Mouse (Mus musculus): ENCODE data around the gene Dio2.

Dio2 gene

DNA sequence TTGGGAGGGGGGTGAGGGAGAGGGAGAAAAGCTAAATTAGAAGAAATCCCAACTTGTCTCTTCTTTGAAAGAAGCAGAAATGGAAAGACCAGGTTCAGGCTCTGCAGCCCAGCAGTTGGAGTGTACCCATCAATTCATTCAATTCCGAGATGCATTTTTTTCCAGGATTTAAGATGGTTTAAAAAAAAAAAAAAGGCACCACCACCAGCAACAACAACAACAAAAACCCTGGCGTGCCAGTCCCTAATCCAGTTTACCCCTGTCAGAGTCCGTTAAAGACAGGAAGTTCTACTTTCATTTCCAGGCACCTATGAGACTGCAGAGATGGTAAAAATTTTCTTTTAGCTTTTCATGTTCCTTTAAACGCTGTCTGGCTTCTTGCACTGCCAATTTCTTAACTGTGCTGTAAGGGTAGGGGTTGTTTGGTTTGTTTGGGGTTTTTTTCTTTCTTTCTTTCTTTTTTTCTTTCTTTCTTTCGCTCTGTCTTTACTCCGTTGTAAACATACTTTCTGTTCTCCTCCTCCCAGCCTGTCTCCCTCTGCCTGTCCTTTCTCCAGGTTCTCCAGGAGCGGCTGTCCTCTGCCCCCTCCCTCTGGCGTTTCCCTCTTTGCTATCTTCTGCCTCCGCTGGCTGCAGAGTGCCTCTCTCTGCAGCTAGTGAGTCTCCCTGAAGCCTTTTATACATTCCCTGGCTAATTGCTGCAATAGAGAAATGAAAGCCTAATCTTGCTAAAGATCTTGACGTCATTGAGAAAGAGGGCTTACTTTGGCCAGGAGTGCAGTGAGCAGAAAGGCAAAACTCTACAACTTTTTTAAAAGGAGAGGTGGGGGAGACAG lies at the start of gene Dio2:
TSS of gene Dio2 (minus strand) at position 51 of the 836 bp plus-strand sequence.
- in situ Hi-C loops (cut with MboI, MseI): no loop called here

DNA sequence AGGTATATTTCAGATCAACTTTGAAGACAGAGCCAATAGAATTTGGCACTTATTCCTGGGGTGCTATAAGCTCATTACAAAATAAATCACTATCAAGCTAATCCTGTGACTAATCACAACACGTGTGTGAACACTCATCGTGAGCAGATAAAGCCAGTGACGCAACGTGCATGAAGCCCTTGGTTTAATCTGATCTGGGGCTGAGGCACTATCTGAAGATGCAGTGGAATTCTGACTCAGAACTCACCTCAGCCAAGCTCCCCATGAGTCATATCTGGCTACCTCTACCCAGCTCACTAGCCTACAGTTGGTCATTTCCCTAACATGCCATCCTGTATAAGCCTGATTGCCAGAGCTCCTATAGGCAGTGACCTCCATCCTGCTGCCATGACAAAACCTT lies 43.2 kb upstream of the Dio2 start:
- in situ Hi-C loops (cut with MboI, MseI): no loop called here

DNA sequence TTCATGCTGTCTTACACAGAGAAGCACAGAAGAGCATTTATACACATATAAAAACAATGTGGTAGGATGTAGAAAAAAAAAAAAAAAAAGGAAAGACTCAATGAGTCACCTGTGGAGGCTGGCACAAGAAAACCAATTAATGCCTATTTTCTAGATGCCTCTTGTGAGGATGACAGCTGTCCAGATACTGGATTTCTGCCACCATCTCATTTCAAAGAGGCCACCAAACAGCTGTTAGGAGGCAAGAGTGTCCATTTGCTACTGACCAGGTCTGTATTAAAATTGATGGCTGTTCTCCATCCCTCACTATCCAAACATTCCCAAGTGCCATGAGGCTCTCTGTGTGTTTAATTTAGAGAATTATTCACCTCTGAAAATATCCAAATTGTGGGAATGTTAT lies 6.5 kb upstream of the Dio2 start:
- in situ Hi-C loops (cut with MboI, MseI): no loop called here

DNA sequence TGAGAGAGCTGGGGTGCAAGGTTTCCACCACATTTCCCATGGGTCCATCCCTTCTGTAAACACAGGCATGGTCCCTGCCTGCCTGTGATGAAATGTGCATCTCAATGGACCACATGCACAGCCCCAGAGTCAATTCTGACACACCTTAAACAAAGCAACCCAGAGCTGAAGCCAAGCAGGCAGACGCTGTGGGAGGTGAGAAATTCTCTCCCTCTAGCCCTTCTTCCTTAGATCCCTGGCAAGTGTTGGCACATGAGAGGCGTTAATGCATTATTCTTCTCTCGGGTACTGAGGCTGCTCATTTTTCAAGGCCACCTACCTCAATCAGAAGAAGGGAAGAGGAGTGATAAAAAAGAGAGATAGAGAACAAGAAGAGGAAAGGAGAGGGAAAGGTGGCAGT lies 5.4 kb upstream of the Dio2 start:
- in situ Hi-C loops (cut with MboI, MseI): no loop called here

DNA sequence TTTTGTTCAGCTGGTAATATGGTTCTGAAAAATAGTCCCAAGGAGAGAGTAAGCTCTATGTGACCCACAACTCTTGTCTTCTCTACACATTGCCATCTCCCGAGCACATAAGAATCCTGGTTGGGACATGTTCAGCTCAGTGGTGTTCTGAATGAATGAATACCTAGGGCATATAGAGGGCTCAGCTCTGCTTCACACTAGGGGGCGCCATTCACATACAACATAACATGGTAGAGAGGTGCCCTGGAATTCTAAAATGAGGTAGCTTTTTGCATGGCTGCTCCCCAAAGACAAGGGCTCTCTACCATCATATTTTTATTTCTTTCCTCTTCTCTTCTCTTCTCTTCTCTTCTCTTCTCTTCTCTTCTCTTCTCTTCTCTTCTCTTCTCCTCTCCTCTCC lies 2.2 kb upstream of the Dio2 start:
- in situ Hi-C loops (cut with MboI, MseI): no loop called here

DNA sequence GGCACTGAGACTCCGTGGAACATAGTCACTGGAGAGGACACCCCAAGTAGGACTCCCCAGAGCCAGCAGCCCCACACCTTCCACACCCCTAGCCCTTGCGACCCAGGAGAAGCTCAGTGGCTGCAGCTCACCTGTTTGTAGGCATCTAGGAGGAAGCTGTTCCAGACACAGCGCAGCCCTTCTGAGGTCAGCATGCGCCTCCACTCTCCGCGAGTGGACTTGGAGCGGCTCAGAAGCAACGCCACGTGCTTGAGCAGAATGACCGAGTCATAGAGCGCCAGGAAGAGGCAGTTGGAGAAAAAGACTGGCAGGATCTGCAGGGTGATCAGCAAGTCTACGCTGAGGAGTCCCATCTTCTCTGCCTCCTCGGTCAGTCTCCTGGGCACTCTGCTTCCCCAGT lies 306 bp downstream of the Dio2 start:
- in situ Hi-C loops (cut with MboI, MseI): no loop called here

DNA sequence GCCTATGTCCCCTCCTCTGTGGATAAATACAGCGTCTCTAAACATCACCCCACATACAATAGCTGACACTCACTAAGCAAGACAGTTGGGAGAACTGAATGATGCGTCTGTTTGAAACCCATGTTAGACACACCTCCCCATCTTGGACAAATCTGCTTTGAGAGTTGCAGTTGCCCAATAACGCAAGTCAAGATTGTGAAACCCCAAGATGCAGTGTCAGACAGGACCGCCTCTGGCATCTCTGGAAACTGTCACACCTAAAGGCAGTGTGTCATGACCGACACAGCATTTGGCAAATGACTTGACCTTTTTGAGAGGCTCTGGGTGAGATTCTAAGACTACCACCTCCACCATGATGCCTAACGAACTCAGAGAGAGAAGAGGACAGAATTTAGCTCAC lies 2.8 kb downstream of the Dio2 start:
- in situ Hi-C loops (cut with MboI, MseI): no loop called here

DNA sequence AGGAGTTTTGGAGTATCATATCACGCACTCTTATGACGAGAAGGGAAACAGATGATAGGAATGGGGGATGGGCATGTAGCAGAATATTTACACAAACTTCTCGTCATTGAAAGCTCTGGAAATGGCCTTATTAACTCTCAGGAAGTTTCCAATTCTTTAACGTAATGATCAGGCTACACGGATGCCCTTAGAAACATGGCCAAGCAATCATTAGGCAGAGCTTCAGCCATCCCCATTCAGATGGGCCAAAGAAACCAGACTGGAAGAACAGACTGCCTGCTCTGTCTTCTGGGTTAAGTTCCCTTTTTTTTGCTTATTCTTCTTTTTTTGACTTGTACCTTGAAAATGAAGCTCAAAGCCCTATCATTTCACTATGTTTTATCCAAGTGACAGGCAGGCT lies 3.7 kb downstream of the Dio2 start:
- in situ Hi-C loops (cut with MboI, MseI): no loop called here

DNA sequence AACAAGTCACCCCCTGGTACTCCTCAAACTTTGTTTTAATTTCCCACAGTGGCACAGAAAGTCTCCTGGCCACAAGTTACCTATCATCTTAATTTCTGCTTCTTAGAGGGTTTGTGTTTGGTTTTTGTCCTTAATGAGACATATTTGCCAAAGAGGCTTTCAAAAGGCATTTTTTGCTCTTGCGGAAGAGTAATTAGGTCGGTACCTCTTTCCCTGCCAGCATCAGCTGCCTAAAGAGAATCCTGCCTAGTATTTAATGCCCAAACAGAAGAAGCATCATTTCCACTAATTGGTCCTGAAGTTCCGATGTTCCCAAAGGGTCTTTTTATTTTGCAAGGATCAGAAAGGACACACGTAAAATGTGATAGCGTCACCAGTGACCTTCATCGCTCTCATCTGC lies 4.5 kb downstream of the Dio2 start:
- in situ Hi-C loops (cut with MboI, MseI): no loop called here

DNA sequence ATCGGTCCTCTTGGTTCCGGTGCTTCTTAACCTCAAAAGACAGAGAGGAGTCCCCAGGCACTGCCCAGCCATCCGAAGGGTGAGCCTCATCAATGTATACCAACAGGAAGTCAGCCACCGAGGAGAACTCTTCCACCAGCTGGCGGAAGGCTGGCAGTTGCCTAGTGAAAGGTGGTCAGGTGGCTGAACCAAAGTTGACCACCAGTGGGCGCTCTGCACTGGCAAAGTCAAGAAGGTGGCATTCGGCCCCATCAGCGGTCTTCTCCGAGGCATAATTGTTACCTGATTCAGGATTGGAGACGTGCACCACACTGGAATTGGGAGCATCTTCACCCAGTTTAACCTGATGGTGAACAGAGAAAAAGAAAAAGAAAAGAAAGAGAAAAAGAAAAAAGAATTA lies 8.6 kb downstream of the Dio2 start:
- in situ Hi-C loops (cut with MboI, MseI): loop anchor here (5.0 kb wide), 1 partner anchor 583 kb away; no protein-coding TSS in a partner anchor

DNA sequence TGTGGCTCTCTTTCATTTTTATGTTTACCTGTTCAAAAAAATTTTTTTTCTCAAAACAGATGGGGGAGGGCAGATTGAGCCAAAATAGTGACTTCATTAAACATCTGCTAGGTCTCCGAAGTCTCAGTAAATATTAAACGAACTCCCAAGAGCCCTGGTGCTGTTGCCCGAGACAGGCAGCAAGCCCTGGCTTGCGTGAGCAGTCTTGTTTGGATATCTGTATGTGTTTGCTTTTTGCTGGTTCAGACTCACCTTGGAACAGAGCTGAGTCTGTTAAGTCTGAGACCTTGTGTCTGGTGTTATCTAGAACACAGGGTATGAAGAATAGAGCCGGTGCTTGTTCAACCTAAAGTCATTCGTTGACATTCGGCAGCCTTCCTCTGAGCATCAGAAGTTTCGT lies 13.1 kb downstream of the Dio2 start:
- in situ Hi-C loops (cut with MboI, MseI): loop anchor here (5.0 kb wide), 1 partner anchor 587 kb away; no protein-coding TSS in a partner anchor

DNA sequence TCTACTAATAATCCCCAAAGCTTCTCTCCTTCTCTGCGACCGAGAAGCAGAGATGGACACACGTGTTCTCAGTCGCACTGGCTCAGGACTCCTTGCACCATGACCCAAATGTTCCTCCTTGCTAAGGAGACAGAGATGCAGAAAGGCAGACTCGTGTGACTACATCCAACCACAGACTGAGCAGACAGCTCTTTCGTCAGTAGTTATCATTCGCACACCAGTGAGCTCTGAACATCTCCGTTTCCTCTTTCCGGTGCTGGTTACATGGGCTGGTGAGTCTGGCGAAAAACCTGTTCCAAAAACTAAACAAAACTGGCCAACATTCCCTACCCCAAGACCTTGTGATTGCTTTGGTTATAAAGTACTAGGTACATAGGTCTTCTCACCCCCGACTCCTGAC lies 13.6 kb downstream of the Dio2 start:
- in situ Hi-C loops (cut with MboI, MseI): loop anchor here (5.0 kb wide), 1 partner anchor 588 kb away; no protein-coding TSS in a partner anchor

DNA sequence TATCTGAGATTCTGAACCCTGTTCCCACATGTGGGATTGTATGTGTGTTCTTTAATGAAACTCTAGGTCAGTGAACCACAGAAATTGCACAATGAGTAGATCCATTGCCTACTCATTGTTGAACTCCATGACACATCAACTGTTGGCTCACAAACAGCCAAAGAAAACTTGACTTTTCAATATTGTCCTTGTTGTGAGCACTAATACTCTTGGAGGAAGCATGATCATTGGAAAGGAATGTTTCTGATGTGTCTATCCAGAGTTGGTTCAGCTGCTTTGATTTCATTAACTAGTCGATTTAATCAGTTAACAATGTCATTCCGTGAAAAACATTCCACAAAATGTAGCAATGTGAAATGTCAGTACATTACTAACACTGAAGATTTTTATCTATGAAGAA lies 44.1 kb downstream of the Dio2 start:
- in situ Hi-C loops (cut with MboI, MseI): no loop called here
